Mouse (Mus musculus): ENCODE data around the gene Slc25a11.

The Slc25a11 gene

DNA sequence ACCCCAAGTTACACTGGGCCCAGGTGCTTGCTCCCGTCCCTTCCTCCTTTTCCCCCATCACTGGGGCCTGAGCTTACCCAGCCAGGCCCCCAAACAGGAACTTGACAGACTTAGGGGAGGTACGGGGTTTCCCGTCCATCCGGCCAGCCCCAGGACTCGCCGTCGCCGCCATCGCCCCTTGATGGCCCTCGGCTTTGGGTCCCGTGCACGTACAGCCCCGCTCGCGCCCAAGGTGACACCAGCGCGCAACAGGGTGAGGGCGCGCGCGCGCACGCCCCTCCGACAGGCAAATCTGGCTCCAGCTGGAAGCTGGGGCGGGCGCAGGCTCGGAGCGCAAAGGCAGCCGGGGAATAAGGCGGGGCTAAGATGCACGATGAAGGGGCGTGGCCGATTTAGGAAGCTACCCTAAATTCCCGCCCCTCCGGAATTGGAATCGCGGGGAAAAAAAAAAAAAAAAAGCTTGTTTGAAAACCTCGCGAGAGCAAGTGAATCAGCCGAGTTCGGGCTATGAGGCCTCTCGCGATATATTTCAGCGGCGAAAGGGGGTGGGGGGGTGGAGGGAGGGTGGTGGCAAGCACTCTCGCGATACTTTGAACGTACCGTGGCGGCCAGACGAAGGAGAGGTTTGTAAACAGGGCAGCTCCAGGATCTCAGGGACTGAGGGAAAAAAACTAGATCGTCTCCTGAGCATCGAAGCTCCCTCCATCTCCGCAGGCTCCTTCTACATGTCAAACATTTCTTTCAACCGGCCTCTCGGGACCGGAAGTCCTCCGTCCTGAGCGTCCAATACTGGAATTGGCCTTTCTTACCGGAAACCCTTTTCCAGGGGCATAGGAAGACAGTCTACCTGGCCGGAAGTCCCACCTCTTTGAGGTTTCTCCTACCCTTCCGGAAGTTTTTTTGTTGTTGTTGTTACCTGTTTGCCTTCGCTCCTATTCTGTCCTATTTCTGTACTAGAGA is at the start of gene Slc25a11, which contains the start of gene Rnf167:
Gene Slc25a11, minus strand, starts transcription at position 789 of the 960 bp plus-strand sequence.
Gene Rnf167, plus strand, starts transcription at position 545 of the 960 bp plus-strand sequence.
- in situ Hi-C loops (cut with MboI; ENCODE audit: unreplicated experiment in 2 of 2) = no loop called here

DNA sequence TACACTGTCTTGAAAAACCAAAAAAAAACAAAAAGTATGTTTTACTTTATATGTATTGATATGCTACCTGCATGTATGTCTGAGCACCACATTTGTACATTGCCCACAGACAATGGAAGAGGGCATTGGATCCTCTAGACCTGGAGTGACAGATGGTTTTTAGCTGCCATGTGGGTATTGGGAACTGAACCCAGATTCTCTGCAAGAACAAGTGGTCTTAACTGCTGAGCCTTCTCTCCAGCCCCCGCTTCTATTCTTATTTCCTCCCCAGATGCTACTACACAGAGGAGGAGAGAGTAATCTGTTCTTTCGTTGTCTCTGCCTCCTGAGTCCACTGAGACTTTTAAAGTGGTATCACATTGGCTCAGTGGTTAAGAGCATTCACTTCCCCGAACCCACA is 46.2 kb upstream of the Slc25a11 start:
- in situ Hi-C loops (cut with MboI; ENCODE audit: unreplicated experiment in 2 of 2) = no loop called here

DNA sequence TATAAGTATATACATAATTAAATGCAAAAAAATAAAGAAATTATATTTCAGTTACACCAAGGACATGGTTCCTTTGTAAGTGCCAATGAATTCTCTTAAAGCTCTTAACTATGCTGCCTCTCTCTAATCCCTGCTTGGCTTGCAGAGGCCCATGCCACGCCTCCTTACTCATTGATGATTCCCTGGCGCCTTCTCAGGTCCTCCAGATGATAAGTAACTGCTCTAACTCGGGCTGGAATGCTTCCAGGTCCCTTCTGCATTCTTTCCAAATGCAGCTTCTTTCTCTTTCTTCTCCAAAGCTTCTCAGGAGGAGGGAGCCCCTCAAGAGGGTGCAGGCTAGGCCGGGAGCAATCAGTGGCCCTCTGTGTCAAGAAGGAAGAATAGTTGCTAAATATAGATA is 42.3 kb upstream of the Slc25a11 start:
- in situ Hi-C loops (cut with MboI; ENCODE audit: unreplicated experiment in 2 of 2) = loop anchor here in 1 of 2 experiments (5.0 to 10.0 kb wide), 2 partner anchors 55 to 68 kb away; partner anchors contain the start of gene Gp1ba

DNA sequence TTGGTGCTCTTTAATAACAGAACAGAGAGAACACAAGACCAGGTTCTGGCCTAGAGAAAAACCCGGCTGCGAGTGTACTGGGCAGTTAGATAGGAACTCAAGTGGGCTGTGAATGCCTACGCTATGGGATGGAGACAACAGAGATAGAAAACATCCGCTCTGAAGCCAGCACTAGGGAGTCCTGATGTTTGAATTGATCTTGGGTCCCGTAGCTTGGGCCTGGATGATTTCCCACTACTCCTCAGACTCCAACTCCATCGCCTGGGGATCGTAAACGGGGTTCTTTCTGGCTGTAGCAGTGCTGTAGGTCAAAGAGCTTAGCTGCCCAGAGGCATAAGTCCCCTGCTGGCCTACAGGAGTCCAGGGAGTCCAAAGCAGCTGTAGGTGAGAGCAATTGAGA is 41.1 kb upstream of the Slc25a11 start:
- in situ Hi-C loops (cut with MboI; ENCODE audit: unreplicated experiment in 2 of 2) = loop anchor here in 1 of 2 experiments (5.0 to 10.0 kb wide), 2 partner anchors 54 to 69 kb away; partner anchors contain the start of gene Gp1ba

DNA sequence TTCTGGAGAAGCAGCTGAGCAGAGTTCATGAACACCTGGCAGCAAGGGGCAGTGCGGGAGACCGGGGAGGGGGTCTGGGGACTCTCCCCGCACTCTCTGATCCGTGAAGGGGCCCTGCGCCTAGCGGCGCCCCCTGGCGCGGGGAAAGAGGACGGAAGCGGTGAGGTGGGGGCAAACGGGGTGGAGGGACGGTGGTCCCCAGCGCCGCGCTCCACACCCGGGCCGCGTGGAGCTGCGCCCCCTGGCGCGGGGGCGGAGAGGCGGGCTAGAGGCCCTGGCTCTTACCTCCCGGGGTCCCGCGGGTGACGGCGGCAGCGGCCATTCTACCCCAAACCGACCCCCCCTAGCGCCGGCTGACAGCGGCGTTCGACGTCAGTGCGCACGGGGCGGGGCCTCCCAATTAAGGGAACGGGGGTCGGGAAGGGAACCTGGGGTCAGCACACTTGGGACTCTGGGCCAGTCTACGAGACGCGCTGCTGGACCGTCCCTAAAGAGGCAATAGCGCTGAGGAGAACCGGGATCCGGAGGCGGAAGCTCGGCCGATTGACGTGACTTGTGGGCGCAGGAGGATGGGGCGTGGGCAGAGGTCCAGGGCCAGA is 40.4 kb upstream of the Slc25a11 start, which contains the start of gene Camta2:
Gene Camta2, minus strand, starts transcription at position 505 of the 599 bp plus-strand sequence.
- in situ Hi-C loops (cut with MboI; ENCODE audit: unreplicated experiment in 2 of 2) = loop anchor here in 1 of 2 experiments (5.0 to 10.0 kb wide), 2 partner anchors 53 to 70 kb away; partner anchors contain the start of gene Gp1ba

DNA sequence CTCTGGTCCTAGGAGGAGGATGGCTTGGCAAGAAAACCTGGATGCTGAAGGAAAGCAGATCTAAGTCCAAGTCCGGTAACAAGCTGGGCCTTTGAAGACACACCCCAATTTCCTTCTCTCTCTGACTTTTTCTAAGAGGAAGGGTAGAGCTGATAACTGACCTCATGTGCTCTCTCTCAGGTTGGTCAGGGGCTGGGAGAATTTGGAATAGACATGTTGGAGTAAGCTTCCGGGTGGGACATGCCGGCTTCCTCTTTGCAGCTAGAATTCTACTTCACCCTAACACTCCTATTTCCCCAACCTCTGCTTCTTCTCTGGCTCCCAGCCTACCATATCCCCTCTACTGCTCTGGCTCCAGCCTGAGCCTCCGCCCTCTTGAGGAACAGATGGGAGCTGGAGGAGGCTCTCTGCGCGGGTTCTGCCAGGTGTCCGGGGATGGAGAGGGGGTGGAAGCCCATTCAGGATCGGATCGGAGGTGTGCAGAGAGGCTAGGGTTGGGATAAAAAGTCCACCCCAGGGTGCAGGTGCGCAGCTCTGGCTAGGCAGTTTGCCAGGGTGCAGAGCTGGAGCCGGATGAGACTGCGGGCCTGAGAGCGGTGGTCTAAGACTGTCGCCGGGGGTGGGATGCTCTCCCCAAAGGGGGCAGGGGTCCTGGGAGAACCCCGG is 39.8 kb upstream of the Slc25a11 start:
- in situ Hi-C loops (cut with MboI; ENCODE audit: unreplicated experiment in 2 of 2) = loop anchor here in 1 of 2 experiments (5.0 to 10.0 kb wide), 2 partner anchors 52 to 70 kb away; partner anchors contain the start of gene Gp1ba

DNA sequence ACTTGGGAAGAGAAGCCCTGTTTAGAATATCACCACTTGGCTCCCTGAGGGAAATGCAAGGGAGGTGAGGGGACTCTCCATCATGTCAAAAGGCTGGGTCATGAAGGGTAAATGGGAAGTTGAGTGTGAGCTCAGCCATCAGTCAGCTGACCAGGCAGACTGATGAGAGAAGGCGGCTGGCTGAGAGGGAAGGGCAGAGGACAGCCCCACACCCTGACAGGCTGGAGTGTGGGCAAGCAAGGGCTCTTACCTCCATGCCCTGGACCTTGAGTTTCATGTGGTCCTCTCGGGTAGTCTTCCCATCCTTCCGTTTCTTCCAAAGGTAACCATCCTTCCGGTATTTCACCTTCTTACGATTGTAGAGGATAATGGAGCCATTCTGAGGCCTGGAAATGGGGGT is 36.4 kb upstream of the Slc25a11 start:
- in situ Hi-C loops (cut with MboI; ENCODE audit: unreplicated experiment in 2 of 2) = loop anchor here in 1 of 2 experiments (10.0 kb wide), 1 partner anchor 49 kb away; the partner anchor contains the start of gene Gp1ba

DNA sequence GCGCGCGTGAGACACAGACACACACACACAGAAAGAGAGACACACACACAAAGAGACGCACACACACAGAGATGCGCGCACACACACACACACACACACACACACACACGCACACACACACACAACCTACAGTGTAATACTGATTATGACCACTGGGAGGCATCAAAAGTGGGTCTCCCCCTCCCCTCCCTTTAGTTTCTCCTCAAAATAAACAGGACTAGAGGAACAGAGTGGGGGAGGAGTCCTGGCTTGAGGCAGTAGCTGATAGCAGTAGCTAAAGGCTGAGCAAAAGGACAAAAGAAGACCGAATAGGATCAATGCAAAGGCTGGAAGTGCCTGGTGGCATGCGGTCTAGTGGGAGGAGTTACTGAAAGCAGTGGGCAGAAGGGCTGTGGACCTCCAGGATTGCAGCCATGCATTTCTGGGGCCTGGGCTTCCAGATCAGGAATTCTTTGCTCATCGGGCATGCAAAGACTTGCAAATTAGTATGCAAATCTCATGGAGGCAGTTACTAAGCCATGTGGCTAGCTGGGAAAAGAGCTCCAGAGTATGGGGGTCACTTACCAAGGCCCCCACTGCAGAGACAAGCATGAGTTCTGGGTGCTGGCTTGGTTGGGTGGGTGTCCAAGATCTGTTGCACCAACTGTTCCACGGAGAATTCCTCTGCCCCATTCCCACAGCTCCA is 34.8 kb upstream of the Slc25a11 start:
- in situ Hi-C loops (cut with MboI; ENCODE audit: unreplicated experiment in 2 of 2) = loop anchor here in 1 of 2 experiments (10.0 kb wide), 1 partner anchor 47 kb away; the partner anchor contains the start of gene Gp1ba

DNA sequence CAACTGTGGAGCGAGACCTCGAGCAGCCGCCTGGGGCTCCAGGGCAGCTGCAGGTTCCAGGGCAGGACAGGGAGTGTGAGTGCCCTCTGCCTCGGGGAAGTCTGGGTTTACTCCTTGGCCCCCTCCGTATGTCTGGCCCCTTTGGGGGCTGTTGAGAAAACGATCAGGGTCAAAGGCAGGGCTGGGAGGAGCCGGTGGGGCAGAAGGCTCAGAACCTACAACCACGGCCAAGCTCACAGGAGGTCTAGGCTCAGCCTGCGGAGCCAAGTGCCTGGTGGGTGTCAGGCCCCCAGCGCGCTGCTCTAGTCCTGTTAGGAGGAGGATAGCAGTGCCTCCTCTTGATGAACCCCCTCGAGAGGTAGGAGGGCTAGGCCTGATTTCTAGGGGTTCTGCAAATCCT is 33.9 kb upstream of the Slc25a11 start:
- in situ Hi-C loops (cut with MboI; ENCODE audit: unreplicated experiment in 2 of 2) = loop anchor here in 1 of 2 experiments (10.0 kb wide), 1 partner anchor 46 kb away; the partner anchor contains the start of gene Gp1ba

DNA sequence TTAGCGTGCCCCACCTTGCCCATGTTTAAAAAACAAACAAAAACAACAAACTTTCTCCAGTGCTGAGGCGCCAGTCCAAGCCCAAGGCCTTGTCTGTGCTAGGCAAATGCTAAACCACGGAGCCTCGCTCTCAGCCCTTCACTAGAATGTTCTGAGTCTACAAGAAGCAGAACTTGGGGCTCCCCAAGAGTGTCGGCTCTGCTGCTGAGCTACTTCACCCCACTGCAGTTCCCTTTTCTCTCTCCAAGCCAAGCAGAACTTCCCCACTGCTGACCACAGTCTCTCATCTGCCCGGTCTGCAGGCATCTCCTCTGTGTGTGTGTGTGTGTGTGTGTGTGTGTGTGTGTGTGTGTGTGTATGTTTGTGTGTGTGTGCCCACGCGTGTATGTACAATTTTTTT is 32.6 kb upstream of the Slc25a11 start:
- in situ Hi-C loops (cut with MboI; ENCODE audit: unreplicated experiment in 2 of 2) = loop anchor here (10.0 kb wide), 2 partner anchors 45 to 75 kb away; partner anchors contain the start of gene Gp1ba (in 1 of the 2)

DNA sequence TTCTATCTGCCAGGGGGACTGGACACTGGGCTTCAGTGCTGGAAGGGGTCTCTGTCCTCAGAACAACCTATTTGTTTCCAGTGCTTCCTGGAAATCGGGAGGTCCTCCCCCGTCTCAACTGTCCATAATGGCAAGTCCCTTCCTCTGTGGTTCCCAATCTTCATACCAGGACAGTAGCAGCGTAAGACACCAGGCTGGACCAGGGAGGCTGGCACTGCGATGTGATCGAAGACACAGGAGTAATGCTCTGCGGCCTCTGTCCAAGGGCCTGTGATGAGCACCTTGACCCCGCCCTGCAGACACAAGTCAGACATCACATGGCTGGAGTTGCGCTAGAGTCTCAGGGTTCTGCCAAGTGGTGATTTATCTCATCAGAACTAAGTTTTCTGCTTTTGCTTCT is 32.1 kb upstream of the Slc25a11 start:
- in situ Hi-C loops (cut with MboI; ENCODE audit: unreplicated experiment in 2 of 2) = loop anchor here in 1 of 2 experiments (10.0 kb wide), 1 partner anchor 75 kb away; no protein-coding TSS in a partner anchor

DNA sequence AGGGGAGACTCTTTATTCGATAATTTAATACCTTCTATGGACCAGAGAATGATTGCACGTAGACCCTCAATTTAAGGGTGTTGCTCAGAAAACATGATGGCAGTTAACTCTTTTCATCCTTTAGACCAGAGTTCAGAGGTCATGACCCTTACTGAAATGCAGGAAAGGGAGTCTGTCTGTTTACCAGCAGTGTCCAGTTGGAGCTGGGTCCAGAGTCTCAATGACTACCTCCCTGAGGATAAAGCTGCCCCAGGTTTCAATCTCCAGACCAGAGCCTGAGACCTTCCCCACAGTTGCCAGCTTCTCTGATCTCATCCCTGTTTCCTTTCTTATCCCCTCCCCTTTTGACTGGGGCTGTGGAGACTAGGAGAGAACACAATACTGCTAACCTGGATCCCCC is 31.3 kb upstream of the Slc25a11 start:
- in situ Hi-C loops (cut with MboI; ENCODE audit: unreplicated experiment in 2 of 2) = loop anchor here in 1 of 2 experiments (10.0 kb wide), 1 partner anchor 76 kb away; no protein-coding TSS in a partner anchor

DNA sequence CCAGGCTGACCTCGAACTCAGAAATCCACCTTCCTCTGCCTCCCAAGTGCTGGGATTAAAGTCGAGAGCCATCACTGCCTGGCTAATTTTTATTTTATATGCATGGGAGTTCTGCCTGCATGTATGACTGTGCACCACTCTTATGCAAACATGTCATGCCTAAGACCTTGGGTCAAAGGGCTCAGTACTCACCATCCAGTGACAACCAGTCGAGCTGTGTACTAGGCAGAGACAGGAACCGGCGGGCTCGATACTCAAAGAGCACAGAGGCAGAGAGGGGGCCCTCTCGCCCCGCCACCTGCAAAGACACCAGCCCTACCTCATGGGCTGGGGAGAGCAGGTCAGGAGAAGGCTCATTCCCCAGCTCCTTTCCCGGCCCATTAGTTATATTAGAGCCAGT is 30.8 kb upstream of the Slc25a11 start:
- in situ Hi-C loops (cut with MboI; ENCODE audit: unreplicated experiment in 2 of 2) = loop anchor here in 1 of 2 experiments (10.0 kb wide), 1 partner anchor 77 kb away; no protein-coding TSS in a partner anchor

DNA sequence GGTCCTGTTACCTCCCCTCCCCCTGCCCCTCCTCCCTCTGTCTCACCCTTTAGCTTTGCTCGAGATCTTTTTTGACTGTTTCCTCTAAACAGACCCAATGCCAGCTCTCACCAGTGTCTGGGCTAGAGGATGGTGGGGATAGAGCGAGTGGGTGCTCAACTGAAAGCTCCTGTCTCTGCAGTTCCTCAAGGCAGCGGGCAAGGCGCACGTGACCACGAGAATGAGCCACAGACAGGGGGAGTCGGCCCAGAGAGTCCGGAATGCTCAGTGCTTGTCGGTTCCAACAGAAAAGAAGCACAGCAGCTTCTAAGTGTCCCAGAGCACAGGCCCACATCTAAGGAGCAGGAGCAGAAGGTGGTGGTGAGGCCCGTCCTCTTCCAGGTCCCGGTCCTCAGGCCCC is 27.2 kb upstream of the Slc25a11 start:
- in situ Hi-C loops (cut with MboI; ENCODE audit: unreplicated experiment in 2 of 2) = loop anchor here in 1 of 2 experiments (5.0 to 25.0 kb wide), 3 partner anchors 80 to 1262 kb away; partner anchors contain the start of gene Kdm6b

DNA sequence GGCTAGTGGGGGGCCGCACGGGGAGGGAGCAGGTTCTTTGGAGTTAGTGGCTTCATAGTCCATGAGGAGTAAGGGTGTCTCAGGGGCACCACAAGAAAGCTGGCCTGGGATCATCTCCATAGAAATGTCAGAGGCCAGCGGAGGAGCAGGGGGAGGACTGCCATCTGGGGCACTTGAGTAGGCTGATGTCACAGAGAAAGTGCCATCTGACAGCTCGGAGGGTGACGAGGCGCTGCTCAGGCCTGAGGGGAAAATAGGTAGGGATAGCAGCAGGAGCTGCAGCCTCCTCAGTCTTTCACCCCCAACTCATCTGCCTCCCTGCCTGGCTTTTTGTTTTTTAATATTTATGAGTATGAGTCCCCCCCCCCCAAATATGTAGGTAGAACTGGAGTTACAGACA is 26.7 kb upstream of the Slc25a11 start:
- in situ Hi-C loops (cut with MboI; ENCODE audit: unreplicated experiment in 2 of 2) = loop anchor here in 1 of 2 experiments (5.0 to 25.0 kb wide), 3 partner anchors 81 to 1262 kb away; partner anchors contain the start of gene Kdm6b

DNA sequence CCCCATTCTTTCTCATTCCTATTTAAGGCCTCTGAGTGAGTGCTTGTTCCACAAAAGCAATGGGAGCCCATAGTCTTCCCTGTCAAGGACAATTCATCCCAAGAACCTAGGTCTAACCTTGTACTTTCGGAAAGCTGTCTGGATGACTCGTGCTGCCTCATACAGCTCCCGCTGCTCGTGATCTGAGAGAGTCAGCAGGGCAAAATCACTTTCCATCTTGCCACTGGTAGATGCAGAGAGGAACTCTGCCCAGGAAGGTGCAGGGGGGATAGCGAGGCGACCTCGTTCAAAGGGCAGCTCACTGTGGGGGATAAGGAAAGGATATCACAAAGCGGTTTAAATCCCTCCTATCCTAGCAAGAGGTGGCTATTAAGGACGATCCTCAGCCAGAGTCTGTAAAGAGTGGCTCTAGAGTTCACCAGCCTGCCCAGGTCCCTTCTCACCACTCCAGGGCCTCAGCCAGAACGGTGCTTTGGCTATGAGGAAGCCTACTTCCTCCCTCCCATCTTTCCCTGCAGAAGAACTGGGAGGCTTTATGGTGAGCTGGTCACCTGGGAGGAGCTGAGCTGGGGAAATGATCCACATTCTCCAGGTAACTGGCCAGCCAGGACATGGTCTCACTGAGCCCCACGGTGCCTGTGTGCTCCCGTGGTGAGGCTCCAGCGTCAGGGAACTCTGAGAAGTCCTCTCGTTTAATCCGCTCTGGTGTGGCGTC is 24.2 kb upstream of the Slc25a11 start:
- in situ Hi-C loops (cut with MboI; ENCODE audit: unreplicated experiment in 2 of 2) = loop anchor here in 1 of 2 experiments (5.0 to 25.0 kb wide), 3 partner anchors 83 to 1259 kb away; partner anchors contain the start of gene Kdm6b

DNA sequence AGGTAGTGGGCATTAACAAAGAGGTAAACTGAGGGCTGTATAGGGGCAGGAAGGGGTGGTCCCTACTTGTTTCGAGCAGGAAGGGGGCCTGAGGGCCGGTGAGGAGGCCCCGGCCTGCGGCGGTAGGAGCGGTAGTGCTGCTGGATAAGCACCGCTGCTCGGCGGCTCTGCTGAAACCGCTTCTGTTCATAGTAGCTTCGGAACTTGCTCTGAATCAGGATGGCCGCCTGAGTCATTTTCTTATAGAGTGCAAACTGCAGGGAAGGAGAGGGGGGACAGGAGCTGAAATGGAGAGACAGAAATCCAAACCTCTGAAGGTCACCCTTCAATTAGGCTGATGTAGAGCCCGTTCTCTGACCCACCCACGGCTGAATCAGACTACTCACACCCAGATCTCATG is 23.2 kb upstream of the Slc25a11 start:
- in situ Hi-C loops (cut with MboI; ENCODE audit: unreplicated experiment in 2 of 2) = loop anchor here in 1 of 2 experiments (5.0 to 25.0 kb wide), 3 partner anchors 84 to 1258 kb away; partner anchors contain the start of gene Kdm6b
